Mouse (Mus musculus) lung, postnatal 25 days (tissue): Measurements from ENCODE around the gene Anxa7.
A peak's percentile ranks its signal among the peaks of the same experiment; 100 is the strongest.

ENCODE experiments used
- DNase-seq: peaks from one replicate; pipeline ENCODE4 v3.0.0; 2022; ENCODE audit warnings: low spot score

Anxa7 gene

DNA sequence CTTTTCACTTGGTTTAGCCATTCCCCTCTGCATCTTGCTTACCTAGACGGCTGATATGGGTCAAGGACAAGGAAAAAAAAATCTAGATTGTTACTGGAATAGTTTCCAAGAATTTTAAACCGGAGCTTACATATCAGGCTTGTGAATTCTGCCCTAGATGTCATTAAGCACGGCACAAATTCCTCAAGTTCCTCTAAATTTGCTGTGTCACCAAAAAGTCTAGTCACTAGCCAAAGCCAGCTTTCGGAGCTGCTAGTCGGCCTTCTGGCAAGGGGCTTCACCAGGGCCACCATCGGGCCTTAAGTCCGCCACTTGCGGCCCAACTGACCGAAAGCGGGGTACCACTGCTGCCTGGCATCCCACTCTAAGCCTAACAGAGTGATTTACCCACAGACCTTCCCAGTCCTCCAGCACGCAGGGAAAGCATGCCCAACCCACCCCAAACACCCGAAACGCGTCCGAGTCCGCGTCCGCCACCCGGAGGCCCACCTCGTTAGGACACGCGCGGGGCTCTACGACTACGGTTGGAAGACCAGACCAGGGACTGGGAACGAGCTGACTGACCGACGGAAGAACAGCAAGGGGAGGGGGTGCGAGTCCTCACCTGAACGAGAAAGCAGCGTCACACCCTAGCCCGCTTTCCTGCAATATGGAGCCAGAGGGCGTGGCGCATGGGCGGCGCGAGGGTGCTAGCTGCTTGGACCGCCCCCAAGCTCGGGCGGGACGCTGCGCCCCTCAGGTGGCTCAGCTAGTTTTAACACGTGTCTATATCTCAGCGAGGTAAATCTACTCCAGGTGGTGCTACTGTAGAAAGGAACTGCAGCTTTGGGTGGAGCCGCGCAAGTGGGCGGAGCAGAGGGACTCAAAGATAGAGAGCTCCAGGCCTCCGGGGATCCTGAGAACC, at the start of gene Anxa7:
TSS of gene Anxa7 (minus strand) at position 843 of the 904 bp plus-strand sequence.
- DNase-seq, result peak; percentile 88

DNA sequence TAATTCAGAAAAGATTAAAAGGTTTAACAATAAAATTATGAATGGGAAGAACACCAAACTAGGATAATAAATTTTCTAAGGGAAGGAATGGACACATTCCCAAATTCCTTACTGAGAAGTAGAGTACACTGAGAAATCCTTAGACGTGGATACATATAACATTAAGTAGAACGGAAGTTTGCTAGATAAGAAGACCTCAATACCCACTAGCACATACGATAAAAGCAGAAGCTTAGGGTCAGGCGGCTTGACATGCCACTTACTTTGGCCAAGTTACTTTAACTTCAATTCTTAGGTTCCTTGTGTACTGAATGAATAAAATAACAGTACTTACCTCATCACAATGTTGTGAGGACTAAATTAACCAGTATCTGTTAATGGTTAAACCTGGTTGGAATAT, 49.7 kb upstream of the Anxa7 start:
- DNase-seq, result no peak

DNA sequence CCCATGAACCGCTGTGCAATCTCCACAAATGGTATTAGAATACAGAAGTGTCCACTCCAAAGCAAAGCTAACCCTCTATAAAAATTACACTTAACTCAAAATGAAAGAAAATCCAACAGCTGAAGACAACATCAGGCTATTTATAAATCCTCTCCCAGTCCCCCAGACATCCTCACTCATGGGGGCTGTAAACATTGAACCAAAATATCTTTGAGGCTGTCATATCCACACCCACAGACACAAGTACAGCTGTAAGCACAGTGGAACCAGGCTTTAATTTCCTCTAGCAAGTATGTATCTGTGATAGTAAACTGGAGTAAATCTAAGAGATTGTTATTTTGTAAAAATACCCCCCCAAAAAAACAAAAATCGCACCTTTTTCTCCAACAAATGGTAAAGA, 40.2 kb upstream of the Anxa7 start:
- DNase-seq, result no peak

DNA sequence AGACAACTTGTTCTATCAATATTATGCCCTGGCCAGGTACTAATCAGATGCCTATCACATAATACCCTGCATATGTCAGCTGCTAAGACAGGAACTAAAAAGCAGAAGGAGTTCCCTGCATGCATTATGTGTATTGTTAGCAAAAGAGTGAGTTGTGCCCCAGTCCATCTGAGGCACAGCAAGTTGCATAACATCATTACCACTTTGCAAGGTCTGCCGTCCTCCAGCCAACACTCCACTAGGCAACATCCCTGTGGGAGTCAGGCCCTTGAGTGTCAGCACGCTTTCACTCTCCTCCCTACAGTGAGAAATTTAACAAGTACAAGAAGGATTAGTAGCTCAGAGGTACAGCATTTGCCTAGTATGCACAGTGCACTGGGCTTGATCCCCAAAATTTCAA, 28.5 kb upstream of the Anxa7 start:
- DNase-seq, result no peak

DNA sequence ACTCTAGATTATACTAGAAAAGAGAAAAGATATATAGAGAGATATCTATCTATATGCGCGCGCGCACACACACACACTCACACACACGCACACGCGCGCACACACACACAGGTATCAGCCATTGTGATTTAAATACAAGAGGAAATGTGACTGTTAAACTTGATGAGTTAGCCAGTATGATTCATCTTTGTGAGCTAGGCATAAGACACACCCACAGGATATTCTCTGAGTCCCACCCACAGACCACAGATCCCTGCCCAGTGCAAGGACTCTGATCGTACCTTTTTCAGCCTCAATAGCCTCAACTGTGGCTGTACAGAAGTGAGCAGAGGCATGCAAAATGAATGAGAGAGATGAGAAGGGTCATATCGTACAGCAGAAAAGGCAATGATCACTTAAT, 23.0 kb upstream of the Anxa7 start:
- peak; percentile 7 for DNase-seq

DNA sequence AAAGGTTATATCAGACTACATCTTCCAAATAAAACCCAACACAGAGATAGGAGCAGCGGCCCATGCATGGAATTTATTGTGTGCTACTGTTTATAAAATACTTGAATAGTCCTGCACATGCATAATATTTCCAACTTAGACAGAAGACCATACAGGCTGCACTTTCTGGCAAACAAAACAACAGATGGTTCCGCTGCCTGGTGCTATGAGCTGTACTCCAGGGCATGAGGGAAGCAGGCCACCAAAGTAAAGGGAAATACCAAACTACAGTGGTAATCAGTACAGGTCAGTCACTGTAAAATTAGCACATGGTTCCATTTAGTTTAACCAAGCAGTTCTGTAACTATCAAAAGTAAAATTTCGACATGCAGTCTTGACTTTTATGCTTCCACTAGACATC, 20.0 kb upstream of the Anxa7 start:
- DNase-seq, result no peak

DNA sequence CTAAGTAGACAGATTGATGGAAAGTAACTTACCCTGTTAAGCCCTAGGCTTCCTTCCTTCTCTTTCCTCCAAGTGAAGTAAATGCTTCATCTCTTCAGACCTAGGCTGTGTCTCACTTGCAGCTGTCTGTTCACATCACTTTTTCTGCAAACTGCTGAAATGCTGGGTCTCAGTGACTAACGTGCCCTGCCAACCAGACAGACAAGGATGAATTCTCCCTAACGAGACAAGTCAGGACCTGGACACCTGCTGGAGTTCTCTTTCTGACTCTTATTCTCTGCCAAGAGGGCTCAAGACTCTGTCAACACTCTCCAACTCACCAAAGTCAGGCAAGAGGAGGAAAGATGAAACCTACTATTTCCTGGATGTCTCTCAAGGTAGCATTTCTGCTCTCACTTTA, 16.7 kb upstream of the Anxa7 start, which contains the start of gene Mss51:
TSS of gene Mss51 (minus strand) at position 299 of the 400 bp plus-strand sequence.
- no peak for DNase-seq

DNA sequence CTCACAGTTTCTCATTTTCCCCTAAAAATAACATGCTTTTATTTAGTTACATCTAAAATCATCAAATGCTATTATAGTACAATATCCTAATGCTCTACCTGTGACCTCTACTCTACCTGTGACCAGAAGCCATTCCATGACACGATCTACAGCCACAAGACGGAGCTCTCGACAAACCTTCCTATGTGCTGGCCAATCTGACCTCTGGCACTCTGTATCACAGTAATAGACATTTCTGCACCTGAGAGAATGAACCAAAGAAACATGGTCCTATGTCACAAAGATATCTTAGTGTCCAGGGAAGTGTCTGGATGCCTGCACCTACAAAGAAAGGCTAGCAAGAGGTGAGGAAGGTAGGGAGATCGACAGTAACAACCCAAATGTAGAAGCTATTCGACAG, 6.1 kb upstream of the Anxa7 start:
- DNase-seq, result no peak

DNA sequence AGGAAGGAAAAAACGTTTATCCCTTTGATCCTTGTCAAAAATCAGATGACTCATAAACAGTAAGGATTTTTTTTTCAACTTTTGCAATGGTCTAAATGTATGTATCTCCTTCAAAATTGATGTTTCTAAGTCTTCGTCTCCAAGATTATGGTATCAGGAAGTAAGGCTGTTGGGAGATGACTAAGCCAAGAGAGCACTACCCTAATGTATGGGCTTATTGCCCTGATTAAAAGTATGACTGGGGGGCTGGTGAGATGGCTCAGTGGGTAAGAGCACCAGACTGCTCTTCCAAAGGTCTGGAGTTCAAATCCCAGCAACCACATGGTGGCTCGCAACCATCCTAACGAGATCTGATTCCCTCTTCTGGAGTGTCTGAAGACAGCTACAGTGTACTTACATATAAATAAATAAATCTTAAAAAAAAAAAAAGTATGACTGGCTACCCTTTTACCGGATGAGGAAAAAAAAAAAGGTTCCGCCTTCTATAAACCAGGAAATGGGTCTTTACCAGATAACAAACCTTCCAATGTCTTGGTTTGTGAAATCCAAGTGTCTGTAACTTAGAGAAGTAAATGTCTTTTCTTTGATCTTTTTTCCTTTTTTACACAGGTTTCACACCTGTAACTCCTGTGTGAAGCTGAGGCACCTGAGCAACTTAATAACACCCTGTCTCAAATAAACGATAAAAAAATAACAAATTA, 2.3 kb upstream of the Anxa7 start:
- DNase-seq, result no peak

DNA sequence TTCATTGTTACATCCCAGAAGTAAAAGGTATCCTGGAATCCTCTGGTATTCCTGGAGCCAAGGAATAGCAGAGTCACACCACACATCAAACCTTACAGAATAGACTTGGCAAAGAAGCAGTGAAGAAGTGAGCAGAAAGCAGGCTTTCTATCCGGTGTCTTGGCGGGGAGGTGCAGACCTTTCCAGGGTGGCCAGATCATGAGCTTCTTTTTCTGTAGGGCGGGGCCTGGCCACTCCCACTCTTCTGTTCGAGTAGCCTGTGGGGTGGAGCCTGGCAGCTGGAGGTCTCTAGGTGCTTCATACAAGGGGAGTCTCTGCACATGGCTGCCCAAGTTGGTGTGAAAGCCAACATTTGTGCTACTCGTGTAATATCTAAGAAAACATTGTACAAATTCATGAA, 1.3 kb upstream of the Anxa7 start:
- peak; percentile 15 for DNase-seq

DNA sequence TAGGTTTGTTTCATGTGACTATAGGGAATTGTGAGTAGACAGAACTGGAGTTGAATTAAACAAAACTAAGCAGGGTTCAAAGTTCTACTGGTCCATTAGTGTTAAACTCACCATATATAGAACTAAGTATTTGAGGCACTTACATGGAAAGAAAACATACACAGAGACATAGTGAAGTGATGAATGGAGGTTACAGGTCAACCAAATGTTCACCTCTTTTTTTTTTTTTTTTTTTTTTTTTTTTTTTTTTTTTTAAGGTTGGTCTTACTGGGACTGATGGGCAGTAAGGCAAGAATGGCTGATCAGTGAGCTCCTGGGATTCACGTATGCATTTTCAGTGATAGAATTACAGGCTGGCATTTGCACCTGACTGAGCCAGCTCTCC, 254 bp upstream of the Anxa7 start:
- no peak for DNase-seq

DNA sequence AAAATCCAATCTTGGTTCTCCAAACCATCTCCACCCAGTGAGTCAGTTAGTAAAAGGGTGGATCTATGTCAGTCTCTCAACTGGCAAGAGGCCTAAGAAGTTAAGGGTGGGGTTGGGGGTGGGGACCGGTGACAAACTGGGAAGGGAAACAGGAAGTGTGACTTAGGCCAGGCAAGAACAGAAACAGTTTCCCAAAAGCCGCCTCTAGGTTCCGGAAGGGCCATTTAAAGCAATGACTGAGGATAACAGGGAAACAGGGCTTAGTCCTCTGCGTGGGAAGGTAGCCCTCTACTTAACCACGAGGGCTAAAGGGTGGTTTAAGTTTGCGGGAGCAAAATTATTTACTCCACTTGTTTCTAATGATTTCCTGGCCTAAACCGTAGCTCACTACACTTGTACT, 1.1 kb downstream of the Anxa7 start:
- peak; percentile 81 for DNase-seq

DNA sequence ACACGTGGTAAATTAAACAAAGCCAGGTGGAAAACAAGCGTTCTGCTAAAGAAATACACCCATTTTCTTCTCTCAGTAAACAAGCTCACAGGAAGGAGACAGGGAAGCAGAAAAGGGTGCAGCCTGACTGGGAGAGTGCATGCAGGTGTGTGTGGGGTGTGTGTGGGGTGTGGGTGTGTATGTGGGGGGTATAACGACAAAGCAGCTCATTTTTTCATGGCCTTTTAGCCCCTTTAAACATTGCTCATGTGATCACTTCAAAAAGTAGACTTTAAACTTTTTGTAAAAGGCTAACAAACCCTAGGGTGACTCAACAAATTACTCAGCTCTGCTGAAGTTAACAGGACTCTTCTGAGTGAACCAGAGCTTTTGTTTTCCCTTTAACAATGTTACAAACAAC, 1.5 kb downstream of the Anxa7 start:
- no peak for DNase-seq

DNA sequence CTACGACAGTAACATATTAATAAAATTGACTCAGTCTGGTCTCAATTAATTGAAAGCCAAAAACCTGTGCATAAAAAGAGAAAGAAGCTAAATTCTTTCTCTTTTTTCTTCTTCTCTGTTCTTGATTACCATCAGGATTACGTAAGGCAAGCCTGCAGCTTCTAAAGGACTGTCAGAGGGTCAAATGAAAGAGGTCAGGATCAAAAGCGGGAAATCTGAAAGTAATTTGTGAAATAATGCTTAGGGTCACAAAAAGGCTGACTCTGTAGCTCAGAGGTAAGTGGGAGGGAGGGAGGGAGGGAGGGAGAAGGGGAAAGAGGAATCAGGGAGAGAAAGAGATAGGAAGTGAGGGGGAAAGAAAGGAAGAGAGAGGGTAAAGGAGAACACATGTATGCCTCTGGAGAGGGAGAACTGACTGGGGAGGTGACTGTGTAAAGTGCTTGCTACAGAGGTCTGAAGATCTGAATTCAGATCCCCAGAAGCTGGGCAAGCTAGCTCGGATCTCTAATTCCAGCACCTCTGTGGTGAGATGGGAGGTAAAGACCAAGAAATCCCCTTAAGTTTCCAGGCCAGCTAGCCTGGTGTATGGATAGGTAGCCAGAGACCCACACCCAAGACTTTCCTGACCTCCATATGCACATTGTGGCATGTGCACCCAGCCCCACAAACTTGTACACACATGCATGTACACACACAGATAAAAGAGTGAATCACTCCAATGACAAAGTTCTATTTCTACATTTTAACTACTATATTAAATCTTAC, 2.5 kb downstream of the Anxa7 start:
- DNase-seq, result no peak

DNA sequence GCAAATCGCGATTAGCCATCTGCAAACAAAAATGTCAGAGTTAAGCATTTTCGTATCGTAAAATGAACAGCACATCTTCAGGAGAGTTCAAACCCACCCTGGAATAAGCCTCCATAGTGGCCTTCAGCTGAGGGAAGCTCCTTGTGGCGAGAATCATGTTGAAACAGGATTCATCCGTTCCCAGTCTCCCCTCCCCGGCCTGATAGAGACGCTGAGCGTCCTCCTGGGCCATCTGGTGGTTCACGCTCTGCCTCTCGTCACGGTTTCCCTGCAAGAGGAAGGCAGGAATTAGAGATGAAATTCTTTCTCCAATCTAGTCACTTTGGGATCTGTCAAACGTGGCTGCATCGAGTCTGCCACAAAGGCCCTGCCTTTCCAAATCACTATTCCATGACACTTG, 19.7 kb downstream of the Anxa7 start:
- DNase-seq, result no peak

DNA sequence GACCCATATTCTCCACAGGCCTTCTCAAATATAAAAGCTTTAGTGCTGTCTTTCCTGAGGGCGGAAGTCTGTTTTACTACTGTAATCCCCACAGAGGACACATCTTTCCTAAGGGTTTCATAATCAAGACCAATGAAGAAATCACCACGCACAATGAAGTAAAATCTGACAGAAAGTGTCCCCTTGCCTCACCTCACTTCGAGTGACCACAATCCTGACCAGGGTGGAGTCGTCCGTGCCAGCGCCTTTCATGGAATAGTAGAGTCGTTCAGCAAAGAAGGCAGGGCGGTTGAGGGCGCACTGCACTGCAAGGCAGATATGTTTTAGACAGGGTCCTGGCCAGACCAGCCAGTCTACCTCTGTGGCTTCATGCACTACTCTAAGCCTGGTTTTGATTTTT, 21.6 kb downstream of the Anxa7 start:
- no peak for DNase-seq

DNA sequence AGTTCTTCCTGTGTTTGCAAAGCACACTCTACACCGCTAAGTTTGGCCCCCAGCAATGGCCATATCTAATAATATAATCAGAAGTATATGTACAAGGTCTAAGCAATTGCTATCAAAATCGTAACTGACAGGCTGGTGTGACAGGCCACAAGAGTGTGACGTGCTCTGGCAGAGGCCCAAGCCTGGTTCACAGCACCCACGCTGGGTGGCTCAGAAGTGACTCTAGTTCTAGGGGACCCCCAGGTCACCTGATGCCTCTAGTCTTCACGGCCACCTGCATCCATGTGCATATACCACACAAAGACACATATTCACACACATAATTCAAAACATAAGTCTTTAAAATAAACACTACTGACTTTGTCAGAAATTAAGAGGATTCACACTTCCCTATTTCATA, 27.0 kb downstream of the Anxa7 start:
- DNase-seq, result no peak

DNA sequence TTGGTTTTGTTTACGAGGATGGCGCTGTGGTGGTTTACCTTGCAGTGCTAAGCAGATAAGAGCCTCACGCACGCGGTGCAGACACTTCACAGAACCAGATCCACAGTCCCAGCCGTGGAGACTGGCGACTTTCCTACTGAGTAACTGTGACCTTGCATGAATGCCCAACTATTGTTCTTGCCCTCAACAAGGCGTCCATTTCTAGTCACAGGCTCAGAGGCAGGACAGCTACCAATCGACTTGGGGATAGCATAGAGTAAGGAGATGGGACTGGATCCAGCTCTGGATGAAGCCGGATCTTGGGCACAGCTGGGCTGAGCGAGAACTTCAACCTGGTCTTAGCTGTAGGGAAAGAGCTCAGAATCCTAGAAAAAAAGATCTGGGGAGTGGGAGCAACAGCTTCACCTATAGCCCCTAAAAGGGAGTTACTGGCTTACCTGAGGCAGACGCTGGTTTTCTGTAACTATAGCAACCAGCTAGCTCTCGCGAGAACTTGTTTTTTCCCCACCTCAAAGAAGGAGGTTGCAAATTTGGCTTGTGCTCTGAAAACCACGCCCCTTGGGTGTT, 28.1 kb downstream of the Anxa7 start, which contains the start of gene Cfap70:
TSS of gene Cfap70 (minus strand) at position 462 of the 567 bp plus-strand sequence.
- peak; percentile 80 for DNase-seq

DNA sequence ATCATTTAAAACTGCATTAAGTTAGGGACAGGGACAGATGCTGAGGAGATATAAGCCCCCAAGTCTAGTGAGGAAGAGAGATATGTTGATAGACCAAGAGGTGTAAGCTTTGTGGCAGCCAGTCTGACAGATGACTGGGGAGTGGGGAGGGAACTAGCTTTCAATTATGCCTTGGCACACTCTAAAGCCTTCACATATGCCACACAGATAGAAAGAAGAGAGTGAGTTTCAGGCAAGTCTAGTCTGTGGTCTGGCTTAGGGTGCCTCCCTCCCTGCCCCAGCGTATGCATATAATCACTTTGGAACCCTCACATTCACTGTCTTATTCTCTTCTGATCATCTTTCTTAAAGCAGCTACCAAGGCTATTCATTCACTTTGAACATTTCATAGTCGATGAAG, 28.6 kb downstream of the Anxa7 start:
- DNase-seq, result no peak

DNA sequence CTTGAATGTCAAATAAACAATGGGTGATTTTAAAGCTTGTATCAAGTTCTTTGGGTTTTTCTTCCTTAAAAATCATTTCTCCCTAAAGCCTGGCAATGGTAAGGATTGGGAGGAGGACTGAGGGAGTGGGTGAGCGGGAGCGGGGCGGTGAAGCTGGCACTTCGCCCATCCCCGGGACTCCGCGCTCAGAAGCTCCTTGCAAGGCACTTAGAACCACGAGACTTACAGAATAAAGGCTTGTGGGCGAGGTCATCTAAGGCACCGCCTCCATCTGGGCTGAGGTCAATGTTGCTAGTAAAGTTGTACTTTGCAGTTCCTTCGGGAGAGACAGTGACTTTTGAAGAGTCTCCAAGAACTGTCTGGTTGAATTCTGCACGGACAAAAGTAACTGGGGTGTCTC, 32.7 kb downstream of the Anxa7 start:
- DNase-seq, result no peak

DNA sequence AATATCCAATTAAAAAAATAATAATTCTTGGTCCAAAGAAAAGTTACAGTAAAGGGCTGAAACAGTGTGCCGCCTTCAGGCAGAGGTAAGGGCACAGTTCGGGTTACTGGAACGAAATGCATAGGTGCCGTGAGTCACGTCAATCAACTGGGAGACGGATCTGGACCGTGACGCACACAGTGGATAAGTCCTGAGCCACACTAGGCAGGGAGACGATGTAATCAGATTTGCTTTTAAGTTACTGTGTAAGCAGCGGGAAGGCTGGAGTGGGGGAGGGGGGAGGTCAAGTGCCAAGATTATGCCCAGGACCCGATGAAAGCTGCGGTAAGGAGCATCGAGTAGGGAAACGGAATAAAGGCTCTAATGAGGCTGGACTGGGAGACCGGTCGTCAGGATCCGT, 37.7 kb downstream of the Anxa7 start:
- DNase-seq, result no peak

DNA sequence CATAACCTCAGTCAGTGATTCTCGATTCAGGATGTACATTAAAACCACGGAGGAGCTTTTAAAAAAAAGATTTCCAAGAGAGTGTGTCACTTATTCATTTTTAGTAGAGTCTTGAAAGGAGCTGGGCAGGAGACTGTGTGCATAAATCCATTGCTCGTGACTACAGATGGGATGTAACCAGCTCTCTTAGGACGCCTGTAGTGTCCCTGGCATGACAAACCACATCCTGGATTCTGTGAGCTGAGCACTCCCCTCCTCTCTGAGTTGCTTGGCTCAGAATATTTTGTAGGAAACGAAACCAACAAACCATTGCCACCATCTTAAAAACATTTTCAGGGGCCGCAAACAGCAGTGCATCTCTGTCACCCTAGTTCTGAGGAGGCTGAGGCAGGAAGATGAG, 43.0 kb downstream of the Anxa7 start:
- DNase-seq, result no peak
